Mouse (Mus musculus): ENCODE data around the gene Uchl3. TPM values are rescaled to one million over a fixed set of nuclear protein-coding genes. Genes with fewer than 3 reads are reported as not detected.

The Uchl3 gene
- 114 and 130 TPM in 2 replicates for polyA plus RNA-seq (2012; rRNA removed)

- H3K4me1 ChIP-seq (ENCODE audit: control insufficient read depth, insufficient read depth, low read length), result no peaks in the 10 kb centered on the region; the same call in 1 of the 2 replicates
- TF ChIP-seq CTCF (IDR thresholded peaks at IDR 0.05; ENCODE audit: control insufficient read depth, insufficient read depth, insufficient replicate concordance, low read depth, low read length), result peak; percentile 99
- TF ChIP-seq POLR2A (IDR thresholded peaks at IDR 0.05; ENCODE audit: control insufficient read depth, low read depth, low read length), result no peak; the same call in none of the 2 replicates
- H3K4me3 ChIP-seq (ENCODE audit: control insufficient read depth, low read depth, low read length), result peak within 1 kb of the TSS; percentile 90
- peak within 1 kb of the TSS; percentile 92 for H3K27ac ChIP-seq (ENCODE audit: control insufficient read depth, insufficient read depth, low read depth, low read length)
- H3K27me3 ChIP-seq (ENCODE audit: control insufficient read depth, insufficient read depth, low read length), result no peaks in the 10 kb centered on the region
- no peaks in the 10 kb centered on the region for H3K36me3 ChIP-seq (ENCODE audit: control insufficient read depth, insufficient read depth, low read length)
Measured at GRCm38 (mm10) chr14:101653581-101654525, at the start of gene Uchl3. Uchl3 (plus strand) TSS chr14:101653967.

- Histone ChIP-seq H3K36me3 (ENCODE audit: control insufficient read depth, insufficient read depth, low read length) (no peaks in the 10 kb centered on the region), H3K27me3 (ENCODE audit: control insufficient read depth, insufficient read depth, low read length) (no peaks in the 10 kb centered on the region), H3K27ac (ENCODE audit: control insufficient read depth, insufficient read depth, low read depth, low read length) (no peak overlapping the region), H3K4me3 (ENCODE audit: control insufficient read depth, low read depth, low read length) (no peak overlapping the region), H3K4me1 (ENCODE audit: control insufficient read depth, insufficient read depth, low read length) (peaks cover 15% of the 10 kb centered on the region)
- TF ChIP-seq POLR2A (IDR thresholded peaks at IDR 0.05; ENCODE audit: control insufficient read depth, low read depth, low read length) (no peak), CTCF (IDR thresholded peaks at IDR 0.05; ENCODE audit: control insufficient read depth, insufficient read depth, insufficient replicate concordance, low read depth, low read length) (no peak)
Measured at GRCm38 (mm10) chr14:101605843-101606242, 47.9 kb upstream of the Uchl3 start.

- H3K27me3 ChIP-seq (ENCODE audit: control insufficient read depth, insufficient read depth, low read length), result no peaks in the 10 kb centered on the region
- TF ChIP-seq CTCF (IDR thresholded peaks at IDR 0.05; ENCODE audit: control insufficient read depth, insufficient read depth, insufficient replicate concordance, low read depth, low read length), result no peak
- no peak for TF ChIP-seq POLR2A (IDR thresholded peaks at IDR 0.05; ENCODE audit: control insufficient read depth, low read depth, low read length)
- H3K27ac ChIP-seq (ENCODE audit: control insufficient read depth, insufficient read depth, low read depth, low read length), result no peak overlapping the region; the same call in 1 of the 2 replicates
- H3K36me3 ChIP-seq (ENCODE audit: control insufficient read depth, insufficient read depth, low read length), result no peaks in the 10 kb centered on the region
- peak overlapping the region; percentile 87 for H3K4me3 ChIP-seq (ENCODE audit: control insufficient read depth, low read depth, low read length)
- H3K4me1 ChIP-seq (ENCODE audit: control insufficient read depth, insufficient read depth, low read length), result peaks cover 15% of the 10 kb centered on the region
Measured at GRCm38 (mm10) chr14:101607631-101608518, 45.9 kb upstream of the Uchl3 start.

- Histone ChIP-seq H3K27me3 (ENCODE audit: control insufficient read depth, insufficient read depth, low read length) (no peaks in the 10 kb centered on the region), H3K4me3 (ENCODE audit: control insufficient read depth, low read depth, low read length) (peak within 1 kb of the TSS; percentile 87), H3K27ac (ENCODE audit: control insufficient read depth, insufficient read depth, low read depth, low read length) (peak within 1 kb of the TSS; percentile 59), H3K4me1 (ENCODE audit: control insufficient read depth, insufficient read depth, low read length) (peaks cover 15% of the 10 kb centered on the region), H3K36me3 (ENCODE audit: control insufficient read depth, insufficient read depth, low read length) (no peaks in the 10 kb centered on the region)
- no peak; the same call in 1 of the 2 replicates for TF ChIP-seq POLR2A (IDR thresholded peaks at IDR 0.05; ENCODE audit: control insufficient read depth, low read depth, low read length)
- peak; percentile 22; the same call in 1 of the 2 replicates for TF ChIP-seq CTCF (IDR thresholded peaks at IDR 0.05; ENCODE audit: control insufficient read depth, insufficient read depth, insufficient replicate concordance, low read depth, low read length)
Measured at GRCm38 (mm10) chr14:101608519-101609368, 45.0 kb upstream of the Uchl3 start, which contains the start of gene Tbc1d4. Tbc1d4 (minus strand) TSS chr14:101609191.

- no peak overlapping the region for H3K27ac ChIP-seq (ENCODE audit: control insufficient read depth, insufficient read depth, low read depth, low read length)
- H3K36me3 ChIP-seq (ENCODE audit: control insufficient read depth, insufficient read depth, low read length), result no peaks in the 10 kb centered on the region
- no peaks in the 10 kb centered on the region for H3K27me3 ChIP-seq (ENCODE audit: control insufficient read depth, insufficient read depth, low read length)
- no peak overlapping the region for H3K4me3 ChIP-seq (ENCODE audit: control insufficient read depth, low read depth, low read length)
- peaks cover 15% of the 10 kb centered on the region for H3K4me1 ChIP-seq (ENCODE audit: control insufficient read depth, insufficient read depth, low read length)
- no peak for TF ChIP-seq POLR2A (IDR thresholded peaks at IDR 0.05; ENCODE audit: control insufficient read depth, low read depth, low read length)
- TF ChIP-seq CTCF (IDR thresholded peaks at IDR 0.05; ENCODE audit: control insufficient read depth, insufficient read depth, insufficient replicate concordance, low read depth, low read length), result no peak
Measured at GRCm38 (mm10) chr14:101610701-101611100, 43.1 kb upstream of the Uchl3 start.

GRCm38 (mm10) chr14:101613206-101613605 lies 40.6 kb upstream of the Uchl3 start:
- H3K4me1 ChIP-seq (ENCODE audit: control insufficient read depth, insufficient read depth, low read length), result peaks cover 7% of the 10 kb centered on the region
- no peaks in the 10 kb centered on the region for H3K27me3 ChIP-seq (ENCODE audit: control insufficient read depth, insufficient read depth, low read length)
- H3K36me3 ChIP-seq (ENCODE audit: control insufficient read depth, insufficient read depth, low read length), result no peaks in the 10 kb centered on the region
- no peak for TF ChIP-seq CTCF (IDR thresholded peaks at IDR 0.05; ENCODE audit: control insufficient read depth, insufficient read depth, insufficient replicate concordance, low read depth, low read length)
- TF ChIP-seq POLR2A (IDR thresholded peaks at IDR 0.05; ENCODE audit: control insufficient read depth, low read depth, low read length), result no peak
- H3K27ac ChIP-seq (ENCODE audit: control insufficient read depth, insufficient read depth, low read depth, low read length), result 0 out of 2 replicates have a peak overlapping the region, but pooled peaks have one; percentile 6
- no peak overlapping the region for H3K4me3 ChIP-seq (ENCODE audit: control insufficient read depth, low read depth, low read length)

All from testis, adult 2 months (tissue).